ENCODE assay signal across 8 mouse cellular contexts in the genomic region with DNA sequence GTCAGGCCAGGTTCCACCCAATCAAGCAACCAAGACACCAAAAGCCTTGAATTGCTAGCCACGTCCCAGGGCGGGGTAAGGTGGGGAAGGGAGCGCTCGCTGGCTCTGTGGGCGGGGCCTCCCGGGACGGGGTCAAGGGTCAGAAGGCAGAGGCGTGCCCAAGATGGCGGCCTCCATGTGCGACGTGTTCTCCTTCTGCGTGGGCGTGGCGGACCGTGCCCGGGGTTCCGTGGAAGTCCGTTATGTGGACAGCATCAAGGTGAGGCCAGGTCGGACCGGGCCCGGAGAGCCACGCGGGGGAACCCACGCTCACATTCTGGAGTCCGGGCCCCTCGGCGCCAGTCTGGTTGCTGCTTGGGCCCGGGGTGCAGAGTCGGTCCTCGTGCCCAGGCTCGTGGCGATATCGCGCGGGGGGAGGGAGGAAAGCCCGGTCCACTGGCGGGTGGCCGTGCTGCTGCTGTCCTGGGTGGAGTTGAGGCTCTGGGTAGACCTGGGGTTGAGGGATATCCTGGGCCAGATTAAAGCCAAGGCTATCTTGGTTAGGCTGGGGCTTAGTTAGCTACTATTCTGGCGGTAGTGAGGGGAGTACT. TPM values are rescaled to one million over a fixed set of nuclear protein-coding genes. Genes with fewer than 3 reads are reported as not detected.
A peak's percentile ranks its signal among the peaks of the same experiment; 100 is the strongest.
DNase-seq lines count a peak whose midpoint lies in the region; ATAC-seq and TF ChIP-seq lines count a peak whose summit lies in the region.

Gene Smyd5, plus strand, starts transcription at position 148 of the 590 bp plus-strand sequence.

- WGBS in hindbrain, embryonic 16.5 days = under 1% methylated on average over 38 of the region's 39 CpGs

- peak within 1 kb of the TSS; percentile 78 for H3K27ac ChIP-seq in gastrocnemius, adult 2 months
- peak within 1 kb of the TSS; percentile 35; the same call in 1 of the 2 replicates for H3K27ac ChIP-seq in hindbrain, embryonic 16.5 days (ENCODE audit: low read depth, low read length)

- no peak for TF ChIP-seq CTCF in gastrocnemius, adult 2 months (IDR thresholded peaks at IDR 0.05)

- H3K36me3 ChIP-seq in hindbrain, embryonic 16.5 days (ENCODE audit: control insufficient read depth, insufficient read depth, low read length) = no peaks in the 10 kb centered on the region

- H3K4me2 ChIP-seq in hindbrain, embryonic 16.5 days (ENCODE audit: low read length) = peak within 1 kb of the TSS; percentile 88

- peak; percentile 92 for DNase-seq in gastrocnemius, adult 2 months
- DNase-seq in left cerebral cortex, adult 18-20 months (ENCODE audit: low spot score in 2 of 2) = peak; percentile 82 to 84
- DNase-seq in lung, postnatal 4 days = peak; percentile 87 to 91
- peak; percentile 73 for DNase-seq in retina, postnatal 1 day
- DNase-seq in urinary bladder, adult 2 months (ENCODE audit: low spot score) = peak; percentile 73

- no peaks in the 10 kb centered on the region for H3K9me3 ChIP-seq in hindbrain, embryonic 16.5 days (ENCODE audit: control insufficient read depth, low read length)

- no peaks in the 10 kb centered on the region; the same call in 1 of the 2 replicates for H3K27me3 ChIP-seq in hindbrain, embryonic 16.5 days (replicated peaks; ENCODE audit: control insufficient read depth, insufficient read depth, low read length)

- peak; percentile 88 for ATAC-seq in activated CD4-positive, CD25-positive, alpha-beta regulatory T cell, adult 4 months
- peak; percentile 96 for ATAC-seq in common myeloid progenitor, adult 5-6 weeks (replicated peaks; ENCODE audit: low read depth, poor library complexity, severe bottlenecking)
- peak; percentile 89 for ATAC-seq in hindbrain, embryonic 16.5 days

- intact Hi-C loops in gastrocnemius, adult 2 months (cut with DNase I) = no loop called here

- peak within 1 kb of the TSS; percentile 80 for H3K9ac ChIP-seq in hindbrain, embryonic 16.5 days (ENCODE audit: low read depth, low read length)

- H3K4me3 ChIP-seq in gastrocnemius, adult 2 months = peak within 1 kb of the TSS; percentile 92
- H3K4me3 ChIP-seq in hindbrain, embryonic 16.5 days (ENCODE audit: low read length) = peak within 1 kb of the TSS; percentile 97

- peaks cover 5% of the 10 kb centered on the region for H3K4me1 ChIP-seq in hindbrain, embryonic 16.5 days (ENCODE audit: control insufficient read depth, insufficient read depth, low read depth, low read length)

RNA-seq across cellular contexts. Expression of gene Smyd5, which starts in this region (rescaled TPM):
- 10 to 100 TPM; 21.2 to 27.0 TPM for polyA plus RNA-seq in activated CD4-positive, CD25-positive, alpha-beta regulatory T cell, adult 4 months (2017; shearing (Covaris generic))
- 46.2 and 47.0 TPM in 2 replicates for total RNA-seq in common myeloid progenitor, adult 5-6 weeks (2017)
- total RNA-seq in gastrocnemius, adult 2 months (2021) = 1 to 10 TPM; 8.6 TPM
- polyA plus RNA-seq in hindbrain, embryonic 16.5 days (2015; fragmentation: Nextera tagmentation; extraction: Ambion mirVana) = 81.4 and 82.8 TPM in 2 replicates
- 10 to 100 TPM; 54.8 to 55.3 TPM for total RNA-seq in left cerebral cortex, adult 18-20 months (2021)
- 20.6 and 28.0 TPM in 2 replicates for polyA plus RNA-seq in urinary bladder, adult 2 months (2012; rRNA removed)

Comparison
In these comparisons a context has a peak if more than half of its experiments do, and no peak if none do; other contexts are left out.
1. Peak in every context shown above with its lines: DNase-seq, ATAC-seq, H3K4me3 ChIP-seq and H3K27ac ChIP-seq.